Mouse (Mus musculus): ENCODE measurements around the gene Ston2. TPM values are rescaled to one million over a fixed set of nuclear protein-coding genes. Genes with fewer than 3 reads are reported as not detected.

Gene Ston2
- polyA plus RNA-seq, 1 experiment = 77.2 TPM

- Histone ChIP-seq H3K36me3 (replicated peaks; ENCODE audit: low read length) (peaks cover 83% of the 10 kb centered on the region), H3K4me1 (peaks cover 53% of the 10 kb centered on the region), H3K27me3 (replicated peaks) (no peaks in the 10 kb centered on the region), H3K4me3 (replicated peaks) (no peak overlapping the region), H3K9me3 (no peaks in the 10 kb centered on the region)
- TF ChIP-seq FLI1 (IDR thresholded peaks at IDR 0.05; ENCODE audit: low read length) (no peak), GATA1 (IDR thresholded peaks at IDR 0.05; ENCODE audit: borderline replicate concordance, low read length) (no peak)
Measured at GRCm38 (mm10) chr12:91713358-91713757, 74.8 kb downstream of the Ston2 start.

- peaks cover 67% of the 10 kb centered on the region for H3K4me1 ChIP-seq
- TF ChIP-seq GATA1 (IDR thresholded peaks at IDR 0.05; ENCODE audit: borderline replicate concordance, low read length) = no peak
- TF ChIP-seq FLI1 (IDR thresholded peaks at IDR 0.05; ENCODE audit: low read length) = no peak
- no peaks in the 10 kb centered on the region for H3K9me3 ChIP-seq
- H3K27me3 ChIP-seq (replicated peaks) = no peaks in the 10 kb centered on the region
- no peak overlapping the region for H3K4me3 ChIP-seq (replicated peaks)
- H3K36me3 ChIP-seq (replicated peaks; ENCODE audit: low read length) = peaks cover 89% of the 10 kb centered on the region
Measured at GRCm38 (mm10) chr12:91711655-91712054, 76.5 kb downstream of the Ston2 start.

GRCm38 (mm10) chr12:91710876-91711275 lies 77.3 kb downstream of the Ston2 start:
- Histone ChIP-seq H3K4me1 (peaks cover 67% of the 10 kb centered on the region), H3K4me3 (replicated peaks) (no peak overlapping the region), H3K36me3 (replicated peaks; ENCODE audit: low read length) (peaks cover 94% of the 10 kb centered on the region), H3K27me3 (replicated peaks) (no peaks in the 10 kb centered on the region), H3K9me3 (no peaks in the 10 kb centered on the region)
- TF ChIP-seq GATA1 (IDR thresholded peaks at IDR 0.05; ENCODE audit: borderline replicate concordance, low read length) = no peak
- no peak for TF ChIP-seq FLI1 (IDR thresholded peaks at IDR 0.05; ENCODE audit: low read length)

- H3K36me3 ChIP-seq (replicated peaks; ENCODE audit: low read length) = peaks cover 95% of the 10 kb centered on the region
- no peak for TF ChIP-seq FLI1 (IDR thresholded peaks at IDR 0.05; ENCODE audit: low read length)
- no peak for TF ChIP-seq GATA1 (IDR thresholded peaks at IDR 0.05; ENCODE audit: borderline replicate concordance, low read length)
- H3K9me3 ChIP-seq = no peaks in the 10 kb centered on the region
- H3K4me3 ChIP-seq (replicated peaks) = no peak overlapping the region
- peaks cover 74% of the 10 kb centered on the region for H3K4me1 ChIP-seq
- no peaks in the 10 kb centered on the region for H3K27me3 ChIP-seq (replicated peaks)
Measured at GRCm38 (mm10) chr12:91709634-91710033, 78.6 kb downstream of the Ston2 start.

GRCm38 (mm10) chr12:91709232-91709631 lies 79.0 kb downstream of the Ston2 start:
- H3K36me3 ChIP-seq (replicated peaks; ENCODE audit: low read length) = peaks cover 95% of the 10 kb centered on the region

GRCm38 (mm10) chr12:91707807-91708206 lies 80.4 kb downstream of the Ston2 start:
- TF ChIP-seq FLI1 (IDR thresholded peaks at IDR 0.05; ENCODE audit: low read length) (no peak), GATA1 (IDR thresholded peaks at IDR 0.05; ENCODE audit: borderline replicate concordance, low read length) (no peak)
- Histone ChIP-seq H3K4me3 (replicated peaks) (no peak overlapping the region), H3K27me3 (replicated peaks) (no peaks in the 10 kb centered on the region), H3K4me1 (peaks cover 65% of the 10 kb centered on the region), H3K9me3 (no peaks in the 10 kb centered on the region), H3K36me3 (replicated peaks; ENCODE audit: low read length) (peaks cover 95% of the 10 kb centered on the region)

More at GRCm38 (mm10) chr12:91709232-91709631, 79.0 kb downstream of the Ston2 start:
- Histone ChIP-seq H3K4me1 (peaks cover 73% of the 10 kb centered on the region), H3K9me3 (no peaks in the 10 kb centered on the region), H3K4me3 (replicated peaks) (no peak overlapping the region), H3K27me3 (replicated peaks) (no peaks in the 10 kb centered on the region)
- TF ChIP-seq GATA1 (IDR thresholded peaks at IDR 0.05; ENCODE audit: borderline replicate concordance, low read length) (no peak), FLI1 (IDR thresholded peaks at IDR 0.05; ENCODE audit: low read length) (no peak)

- Histone ChIP-seq H3K36me3 (replicated peaks; ENCODE audit: low read length) (peaks cover 97% of the 10 kb centered on the region), H3K9me3 (no peaks in the 10 kb centered on the region), H3K4me1 (peaks cover 49% of the 10 kb centered on the region), H3K4me3 (replicated peaks) (no peak overlapping the region), H3K27me3 (replicated peaks) (no peaks in the 10 kb centered on the region)
- no peak for TF ChIP-seq FLI1 (IDR thresholded peaks at IDR 0.05; ENCODE audit: low read length)
- TF ChIP-seq GATA1 (IDR thresholded peaks at IDR 0.05; ENCODE audit: borderline replicate concordance, low read length) = no peak
Measured at GRCm38 (mm10) chr12:91703533-91703932, 84.7 kb downstream of the Ston2 start.

- Histone ChIP-seq H3K4me3 (replicated peaks) (no peak overlapping the region), H3K4me1 (peaks cover 47% of the 10 kb centered on the region), H3K27me3 (replicated peaks) (no peaks in the 10 kb centered on the region), H3K9me3 (no peaks in the 10 kb centered on the region), H3K36me3 (replicated peaks; ENCODE audit: low read length) (peaks cover 97% of the 10 kb centered on the region)
- TF ChIP-seq FLI1 (IDR thresholded peaks at IDR 0.05; ENCODE audit: low read length) (no peak), GATA1 (IDR thresholded peaks at IDR 0.05; ENCODE audit: borderline replicate concordance, low read length) (no peak)
Measured at GRCm38 (mm10) chr12:91702829-91703228, 85.4 kb downstream of the Ston2 start.

- TF ChIP-seq FLI1 (IDR thresholded peaks at IDR 0.05; ENCODE audit: low read length) (no peak), GATA1 (IDR thresholded peaks at IDR 0.05; ENCODE audit: borderline replicate concordance, low read length) (no peak)
- no peak overlapping the region for H3K4me3 ChIP-seq (replicated peaks)
- H3K36me3 ChIP-seq (replicated peaks; ENCODE audit: low read length) = peaks cover 95% of the 10 kb centered on the region
- no peaks in the 10 kb centered on the region for H3K9me3 ChIP-seq
- H3K4me1 ChIP-seq = peaks cover 31% of the 10 kb centered on the region
- H3K27me3 ChIP-seq (replicated peaks) = no peaks in the 10 kb centered on the region
Measured at GRCm38 (mm10) chr12:91699451-91700141, 88.6 kb downstream of the Ston2 start.

GRCm38 (mm10) chr12:91696231-91696630 lies 92.0 kb downstream of the Ston2 start:
- no peaks in the 10 kb centered on the region for H3K27me3 ChIP-seq (replicated peaks)
- H3K4me1 ChIP-seq = peaks cover 24% of the 10 kb centered on the region
- no peak overlapping the region for H3K4me3 ChIP-seq (replicated peaks)
- TF ChIP-seq GATA1 (IDR thresholded peaks at IDR 0.05; ENCODE audit: borderline replicate concordance, low read length) (no peak), FLI1 (IDR thresholded peaks at IDR 0.05; ENCODE audit: low read length) (no peak)
- H3K9me3 ChIP-seq = no peaks in the 10 kb centered on the region
- peaks cover 95% of the 10 kb centered on the region for H3K36me3 ChIP-seq (replicated peaks; ENCODE audit: low read length)
